Mouse (Mus musculus) left cerebral cortex, postnatal 25 days (tissue): ENCODE results near the gene Gss. TPM values are rescaled to one million over a fixed set of nuclear protein-coding genes. Genes with fewer than 3 reads are reported as not detected.

ENCODE experiments used
- DNase-seq, 2 experiments: peaks; one replicate each; pipeline ENCODE4 v3.0.0; 2022; ENCODE audit warnings: low spot score in 2 of 2, mixed read lengths in 1 of 2
- intact Hi-C: fragments of 180-260 bp; cut with DNase I; formaldehyde crosslinking; loops from one replicate; pipeline ENCODE4 v1.15.1; 2025
- total RNA-seq, 2 experiments: library from RNA; stranded (reverse); gene quantifications; 2 replicates each; pipeline ENCODE4 v1.2.3; 2021

Gss gene
- 10 to 100 TPM; 12.9 to 14.4 TPM for total RNA-seq

GRCm38 (mm10) chr2:155592137-155592853 lies at the start of gene Gss:
TSS of gene Gss (minus strand) at chr2:155592810.
- intact Hi-C loops = loop anchor here (2.0 kb wide), 1 partner anchor 75 kb away; the partner anchor contains the start of gene Acss2
- DNase-seq = peak; percentile 98

GRCm38 (mm10) chr2:155641540-155642472 lies 49.2 kb upstream of the Gss start:
- DNase-seq = peak in 1 of 2 experiments; percentile 65
- intact Hi-C loops = no loop called here

GRCm38 (mm10) chr2:155640656-155641055 lies 48.0 kb upstream of the Gss start:
- intact Hi-C loops = no loop called here
- DNase-seq = peak in 1 of 2 experiments; percentile 78

- intact Hi-C loops = no loop called here
Observed at GRCm38 (mm10) chr2:155637411-155637810, 44.8 kb upstream of the Gss start.

GRCm38 (mm10) chr2:155636881-155637280 lies 44.3 kb upstream of the Gss start:
- intact Hi-C loops = no loop called here
- DNase-seq = no peak

More at GRCm38 (mm10) chr2:155637411-155637810, 44.8 kb upstream of the Gss start:
- no peak for DNase-seq

- intact Hi-C loops = no loop called here
- DNase-seq = no peak
Observed at GRCm38 (mm10) chr2:155635961-155636360, 43.4 kb upstream of the Gss start.

GRCm38 (mm10) chr2:155634562-155634961 lies 42.0 kb upstream of the Gss start:
- no peak for DNase-seq
- intact Hi-C loops = no loop called here

GRCm38 (mm10) chr2:155633731-155634130 lies 41.1 kb upstream of the Gss start:
- DNase-seq = no peak
- intact Hi-C loops = no loop called here

- intact Hi-C loops = no loop called here
Observed at GRCm38 (mm10) chr2:155633121-155633520, 40.5 kb upstream of the Gss start.

GRCm38 (mm10) chr2:155632138-155632936 lies 39.7 kb upstream of the Gss start:
- no peak for DNase-seq
- intact Hi-C loops = no loop called here

More at GRCm38 (mm10) chr2:155633121-155633520, 40.5 kb upstream of the Gss start:
- DNase-seq = no peak

- DNase-seq = peak in 1 of 2 experiments; percentile 47
- intact Hi-C loops = no loop called here
Observed at GRCm38 (mm10) chr2:155630590-155631416, 38.2 kb upstream of the Gss start.

- intact Hi-C loops = no loop called here
- peak in 1 of 2 experiments; percentile 45 for DNase-seq
Observed at GRCm38 (mm10) chr2:155630153-155630552, 37.5 kb upstream of the Gss start.

GRCm38 (mm10) chr2:155629231-155629661 lies 36.6 kb upstream of the Gss start:
- intact Hi-C loops = no loop called here

GRCm38 (mm10) chr2:155628519-155628918 lies 35.9 kb upstream of the Gss start:
- DNase-seq = no peak
- intact Hi-C loops = no loop called here

More at GRCm38 (mm10) chr2:155629231-155629661, 36.6 kb upstream of the Gss start:
- peak; percentile 73 to 77 for DNase-seq

GRCm38 (mm10) chr2:155628112-155628511 lies 35.5 kb upstream of the Gss start:
- no peak for DNase-seq
- intact Hi-C loops = no loop called here

GRCm38 (mm10) chr2:155627030-155627738 lies 34.6 kb upstream of the Gss start:
- intact Hi-C loops = loop anchor here (2.0 kb wide), 1 partner anchor 110 kb away; the partner anchor contains the start of gene Acss2
- peak; percentile 70 to 75 for DNase-seq

- intact Hi-C loops = loop anchor here (2.0 kb wide), 1 partner anchor 109 kb away; the partner anchor contains the start of gene Acss2
- DNase-seq = no peak
Observed at GRCm38 (mm10) chr2:155626277-155626676, 33.7 kb upstream of the Gss start.

GRCm38 (mm10) chr2:155624730-155625129 lies 32.1 kb upstream of the Gss start:
- DNase-seq = peak in 1 of 2 experiments; percentile 76

More at GRCm38 (mm10) chr2:155624730-155625129, 32.1 kb upstream of the Gss start:
- intact Hi-C loops = no loop called here
